Comparison of ENCODE assay signal across 16 mouse cellular contexts in genomic region chr7:101017492-101017891, GRCm38 (mm10). TPM values are rescaled to one million over a fixed set of nuclear protein-coding genes. Genes with fewer than 3 reads are reported as not detected.
DNase-seq lines count a peak whose midpoint lies in the region; ATAC-seq lines count a peak whose summit lies in the region.
"Had no signal": no experiment of that assay in that cellular context is flagged by ENCODE, and none has a peak within 500 bp of the region (broad histone marks: within the 10 kb centered on the region; RNA-seq: fewer than 3 reads in every experiment).

No protein-coding gene starts in this region.

- DNase-seq in heart, postnatal 25 days (ENCODE audit: low spot score): no peak
- DNase-seq in left cerebral cortex, adult 18-20 months (ENCODE audit: low spot score in 2 of 2): peak; percentile 36 to 50
- DNase-seq in left cerebral cortex, postnatal 4 days: no peak
- peak; percentile 28 for DNase-seq in NIH3T3 (ENCODE audit: low read depth)
- peak; percentile 34 to 43 for DNase-seq in left cerebral cortex, postnatal 36 days (ENCODE audit: low spot score in 2 of 2)
- no peak for DNase-seq in spleen, adult 18-20 months
- DNase-seq in urinary bladder, adult 2 months (ENCODE audit: low spot score): no peak
- DNase-seq: adrenal gland, adult 2 months; cerebellum, adult 18-20 months; kidney, adult 9 months; liver, embryonic 13.5 days; thymus, adult 18-20 months had no signal

- 0 out of 2 replicates have a peak overlapping the region, but pooled peaks have one; percentile 15 for H3K27ac ChIP-seq in heart, embryonic 11.5 days (ENCODE audit: low read depth, low read length)
- H3K27ac ChIP-seq: embryonic facial prominence, embryonic 13.5 days; heart, embryonic 13.5 days; liver, embryonic 13.5 days had no signal

- 53% methylated on average over 6 of the region's 6 CpGs for WGBS in heart, embryonic 11.5 days (ENCODE audit: insufficient replicate concordance)

- H3K36me3 ChIP-seq in heart, embryonic 11.5 days (ENCODE audit: control insufficient read depth, insufficient read depth, low read length): no peaks in the 10 kb centered on the region
- H3K36me3 ChIP-seq: embryonic facial prominence, embryonic 13.5 days; heart, embryonic 13.5 days; liver, embryonic 13.5 days had no signal

- ATAC-seq in heart, embryonic 11.5 days (replicated peaks; ENCODE audit: insufficient number of reproducible peaks, low FRiP score, low TSS enrichment): no peak

- H3K9ac ChIP-seq in heart, embryonic 11.5 days (ENCODE audit: low read depth, low read length): no peak overlapping the region
- H3K9ac ChIP-seq: embryonic facial prominence, embryonic 13.5 days; heart, embryonic 13.5 days; liver, embryonic 13.5 days had no signal

- intact Hi-C loops in heart, postnatal 25 days (cut with DNase I): no loop called here
- intact Hi-C loops in left cerebral cortex, postnatal 4 days (cut with DNase I): no loop called here
- intact Hi-C loops in left cerebral cortex, postnatal 36 days (cut with DNase I): no loop called here

- 0 out of 2 replicates have a peak, but pooled peaks cover under 1% of the 10 kb centered on the region for H3K4me1 ChIP-seq in heart, embryonic 11.5 days (ENCODE audit: control insufficient read depth, insufficient read depth, low read length)

- H3K9me3 ChIP-seq in heart, embryonic 11.5 days (replicated peaks; ENCODE audit: control insufficient read depth, low read length): no peaks in the 10 kb centered on the region
- H3K9me3 ChIP-seq: embryonic facial prominence, embryonic 13.5 days; heart, embryonic 13.5 days; liver, embryonic 13.5 days; megakaryocyte, embryonic 14.5 days had no signal

- peaks cover 24% of the 10 kb centered on the region for H3K27me3 ChIP-seq in heart, embryonic 11.5 days (ENCODE audit: control insufficient read depth, insufficient read depth, low read length)

- no peak overlapping the region for H3K4me3 ChIP-seq in heart, embryonic 11.5 days (ENCODE audit: low read depth, low read length)
- H3K4me3 ChIP-seq: embryonic facial prominence, embryonic 13.5 days; heart, embryonic 13.5 days; liver, embryonic 13.5 days; megakaryocyte, embryonic 14.5 days had no signal

- no peak overlapping the region for H3K4me2 ChIP-seq in heart, embryonic 11.5 days
- H3K4me2 ChIP-seq: embryonic facial prominence, embryonic 13.5 days; heart, embryonic 13.5 days; liver, embryonic 13.5 days had no signal

RNA-seq across cellular contexts. Expression of gene P2ry2, which starts 4.8 kb away (rescaled TPM):
- 0.54 and 0.68 TPM in 2 replicates for polyA plus RNA-seq in heart, embryonic 11.5 days (2014; fragmentation: Nextera tagmentation; extraction: Ambion mirVana)
- total RNA-seq in heart, postnatal 25 days (2021): 10 to 100 TPM; 17.3 to 26.1 TPM
- total RNA-seq in left cerebral cortex, adult 18-20 months (2021): 1 to 10 TPM; 1.5 to 1.6 TPM
- total RNA-seq in left cerebral cortex, postnatal 4 days (2021): 1 to 10 TPM; 1.2 to 1.3 TPM
- total RNA-seq in left cerebral cortex, postnatal 36 days (2021): under 1 TPM; 0.57 to 0.91 TPM
- polyA plus RNA-seq in urinary bladder, adult 2 months (2012; rRNA removed): 8.6 and 8.7 TPM in 2 replicates

RNA-seq across cellular contexts. Expression of gene P2ry6, which starts 43.0 kb away (rescaled TPM):
- polyA plus RNA-seq in heart, embryonic 11.5 days (2014; fragmentation: Nextera tagmentation; extraction: Ambion mirVana): 2.1 and 2.8 TPM in 2 replicates
- total RNA-seq in heart, postnatal 25 days (2021): 1 to 10 TPM; 4.4 TPM
- 1 to 10 TPM; 2.6 to 3.0 TPM for total RNA-seq in left cerebral cortex, adult 18-20 months (2021)
- 1 to 10 TPM; 2.0 to 2.5 TPM for total RNA-seq in left cerebral cortex, postnatal 4 days (2021)
- total RNA-seq in left cerebral cortex, postnatal 36 days (2021): 1 to 10 TPM; 3.3 to 3.8 TPM
- polyA plus RNA-seq in urinary bladder, adult 2 months (2012; rRNA removed): 11.6 and 12.8 TPM in 2 replicates

Comparison
In these comparisons a context has a peak if more than half of its experiments do, and no peak if none do; other contexts are left out.
1. DNase-seq: peak in left cerebral cortex, adult 18-20 months (2 of 2), NIH3T3 (single experiment) and left cerebral cortex, postnatal 36 days (2 of 2); none in heart, postnatal 25 days (single experiment), left cerebral cortex, postnatal 4 days (single experiment), spleen, adult 18-20 months (0 of 2) and urinary bladder, adult 2 months (single experiment).
2. RNA of gene P2ry2, which starts 4.8 kb away (total RNA-seq): 17.3 to 26.1 TPM in heart, postnatal 25 days; 1.5 to 1.6 TPM in left cerebral cortex, adult 18-20 months, 1.2 to 1.3 TPM in left cerebral cortex, postnatal 4 days and 0.57 to 0.91 TPM in left cerebral cortex, postnatal 36 days; every median in the first group is over 4 times any median in the second.